Mouse (Mus musculus) heart, adult 2 months (tissue): Measurements from ENCODE around the gene Efr3b. TPM values are rescaled to one million over a fixed set of nuclear protein-coding genes. Genes with fewer than 3 reads are reported as not detected.

Experiments used
- DNase-seq, 2 experiments: peaks; one replicate each; pipeline ENCODE4 v3.0.0; 2021
- H3K27ac ChIP-seq: fragments of 200-600 bp; 2 replicates; pipeline ENCODE4 v1.8.1; 2022
- H3K27me3 ChIP-seq: fragments of 200-500 bp; 2 replicates; pipeline ENCODE4 v1.6.1; 2012; ENCODE audit warnings: mild to moderate bottlenecking, low read length, inconsistent platforms, mixed read lengths; ENCODE audit not compliant: control insufficient read depth, insufficient read depth
- H3K36me3 ChIP-seq: fragments of 200-500 bp; 2 replicates; pipeline ENCODE4 v1.6.1; 2012; ENCODE audit warnings: low read length, inconsistent platforms; ENCODE audit not compliant: control insufficient read depth, insufficient read depth
- H3K4me1 ChIP-seq: fragments of 200-500 bp; 2 replicates; pipeline ENCODE4 v1.6.1; 2011; ENCODE audit warnings: low read length; ENCODE audit not compliant: control insufficient read depth, insufficient read depth
- H3K4me3 ChIP-seq: fragments of 200-600 bp; 2 replicates; pipeline ENCODE4 v1.8.1; 2022
- H3K79me2 ChIP-seq: fragments of 200-500 bp; replicated peaks from 2 replicates; pipeline ENCODE4 v1.6.1; 2012; ENCODE audit warnings: mild to moderate bottlenecking, inconsistent platforms, low read length, moderate library complexity, mixed read lengths; ENCODE audit not compliant: control insufficient read depth, insufficient read depth
- H3K9ac ChIP-seq: fragments of 200-500 bp; 2 replicates; pipeline ENCODE4 v1.6.1; 2012; ENCODE audit warnings: low read depth, mild to moderate bottlenecking, control low read depth, inconsistent platforms, low read length, mixed read lengths
- CTCF ChIP-seq: fragments of 200-600 bp; IDR thresholded peaks from 2 replicates; pipeline ENCODE4 v1.8.1; 2022; ENCODE audit warnings: antibody characterized with exemption, mild to moderate bottlenecking, moderate library complexity
- EP300 ChIP-seq: fragments of 200-500 bp; IDR thresholded peaks from 2 replicates; pipeline ENCODE4 v1.6.1; 2011; ENCODE audit warnings: low read depth, low read length, control low read depth; ENCODE audit not compliant: insufficient read depth
- POLR2A ChIP-seq: fragments of 200-500 bp; IDR thresholded peaks from 2 replicates; pipeline ENCODE4 v1.6.1; 2011; ENCODE audit warnings: mild to moderate bottlenecking, low read depth, low read length, control low read depth; ENCODE audit not compliant: insufficient read depth
- WGBS: fragments of 180-500 bp; shearing (Covaris S2); methylation state at CpG from one replicate; pipeline ENCODE4 v1.1.7; 2018; 5-methylcytosine and 5-hydroxymethylcytosine counted together
- intact Hi-C: fragments of 180-260 bp; cut with DNase I; formaldehyde crosslinking; loops from one replicate; pipeline ENCODE4 v1.15.1; 2025
- polyA plus RNA-seq: library from polyadenylated mRNA; depleted of rRNA; stranded (reverse); fragments of >200 nt; gene quantifications from 2 replicates; pipeline ENCODE4 v1.2.3, GENCODE M21; 2012
- total RNA-seq, 2 experiments: library from RNA; stranded (reverse); gene quantifications; 2 replicates each; pipeline ENCODE4 v1.2.3; 2021

The Efr3b gene
- total and polyA plus RNA-seq, 3 experiments: 5.3 to 9.9 (median 6.4) TPM

GRCm38 (mm10) chr12:4076383-4076782, 37.7 kb upstream of the Efr3b start:
- intact Hi-C loops: no loop called here
- Histone ChIP-seq H3K36me3 (no peaks in the 10 kb centered on the region), H3K27me3 (peaks cover 2% of the 10 kb centered on the region; the same call in 1 of the 2 replicates), H3K27ac (no peak overlapping the region), H3K4me3 (no peak overlapping the region), H3K4me1 (no peaks in the 10 kb centered on the region), H3K79me2 (no peaks in the 10 kb centered on the region), H3K9ac (no peak overlapping the region)
- DNase-seq: no peak
- TF ChIP-seq POLR2A: no peak
- TF ChIP-seq CTCF: no peak
- no peak for TF ChIP-seq EP300

- Histone ChIP-seq H3K79me2 (no peaks in the 10 kb centered on the region), H3K9ac (no peak overlapping the region), H3K27ac (no peak overlapping the region), H3K4me1 (no peaks in the 10 kb centered on the region), H3K4me3 (no peak overlapping the region), H3K36me3 (no peaks in the 10 kb centered on the region), H3K27me3 (peaks cover 2% of the 10 kb centered on the region; the same call in 1 of the 2 replicates)
- 51% methylated on average over 8 of the region's 8 CpGs for WGBS
- TF ChIP-seq CTCF (no peak), POLR2A (no peak), EP300 (no peak)
- no peak for DNase-seq
- intact Hi-C loops: no loop called here
Measured at GRCm38 (mm10) chr12:4075407-4075806, 36.7 kb upstream of the Efr3b start.

GRCm38 (mm10) chr12:4071671-4072070, 33.0 kb upstream of the Efr3b start:
- no peak for DNase-seq
- Histone ChIP-seq H3K27ac (no peak overlapping the region), H3K36me3 (no peaks in the 10 kb centered on the region), H3K79me2 (no peaks in the 10 kb centered on the region), H3K27me3 (peaks cover 2% of the 10 kb centered on the region; the same call in 1 of the 2 replicates), H3K9ac (no peak overlapping the region), H3K4me1 (no peaks in the 10 kb centered on the region), H3K4me3 (no peak overlapping the region)
- TF ChIP-seq CTCF (no peak), EP300 (no peak), POLR2A (no peak)
- intact Hi-C loops: no loop called here
- 79% methylated on average over 9 of the region's 9 CpGs for WGBS

- intact Hi-C loops: no loop called here
- Histone ChIP-seq H3K4me1 (no peaks in the 10 kb centered on the region), H3K4me3 (no peak overlapping the region), H3K36me3 (no peaks in the 10 kb centered on the region), H3K27ac (no peak overlapping the region), H3K79me2 (no peaks in the 10 kb centered on the region), H3K27me3 (no peaks in the 10 kb centered on the region), H3K9ac (no peak overlapping the region)
- no peak for DNase-seq
- TF ChIP-seq EP300 (no peak), CTCF (no peak), POLR2A (no peak)
- WGBS: 76% methylated on average over 4 of the region's 4 CpGs
Measured at GRCm38 (mm10) chr12:4068551-4068950, 29.8 kb upstream of the Efr3b start.

GRCm38 (mm10) chr12:4066681-4067459, 28.2 kb upstream of the Efr3b start:
- no peak overlapping the region for H3K27ac ChIP-seq
- H3K27me3 ChIP-seq: no peaks in the 10 kb centered on the region
- 68% methylated on average over 6 of the region's 6 CpGs for WGBS
- TF ChIP-seq POLR2A (no peak), CTCF (no peak), EP300 (no peak)
- DNase-seq: no peak
- intact Hi-C loops: no loop called here
- no peaks in the 10 kb centered on the region for H3K79me2 ChIP-seq
- H3K4me1 ChIP-seq: no peaks in the 10 kb centered on the region
- H3K4me3 ChIP-seq: no peak overlapping the region
- H3K36me3 ChIP-seq: no peaks in the 10 kb centered on the region
- no peak overlapping the region for H3K9ac ChIP-seq

- H3K27me3 ChIP-seq: no peaks in the 10 kb centered on the region
- WGBS: 77% methylated on average over 8 of the region's 8 CpGs
- no peak overlapping the region for H3K9ac ChIP-seq
- TF ChIP-seq EP300 (no peak), POLR2A (no peak), CTCF (no peak)
- no peak overlapping the region for H3K27ac ChIP-seq
- H3K4me3 ChIP-seq: no peak overlapping the region
- H3K4me1 ChIP-seq: no peaks in the 10 kb centered on the region
- H3K36me3 ChIP-seq: no peaks in the 10 kb centered on the region
- no peaks in the 10 kb centered on the region for H3K79me2 ChIP-seq
- no peak for DNase-seq
- intact Hi-C loops: no loop called here
Measured at GRCm38 (mm10) chr12:4065944-4066343, 27.2 kb upstream of the Efr3b start.
